Mouse (Mus musculus) testis, adult 2 months (tissue): ENCODE results near the gene Dxo. TPM values are rescaled to one million over a fixed set of nuclear protein-coding genes. Genes with fewer than 3 reads are reported as not detected.

Experiments used
- H3K27ac ChIP-seq: fragments of 200-500 bp; 2 replicates; pipeline ENCODE4 v1.5.1; 2012; ENCODE audit warnings: low read depth, low read length; ENCODE audit not compliant: control insufficient read depth, insufficient read depth
- H3K27me3 ChIP-seq: fragments of 200-500 bp; 2 replicates; pipeline ENCODE4 v1.6.1; 2012; ENCODE audit warnings: mild to moderate bottlenecking, low read length, moderate library complexity; ENCODE audit not compliant: control insufficient read depth, insufficient read depth
- H3K36me3 ChIP-seq: fragments of 200-500 bp; 2 replicates; pipeline ENCODE4 v1.6.1; 2012; ENCODE audit warnings: mild to moderate bottlenecking, low read length; ENCODE audit not compliant: control insufficient read depth, insufficient read depth
- H3K4me1 ChIP-seq: fragments of 200-500 bp; 2 replicates; pipeline ENCODE4 v1.6.1; 2012; ENCODE audit warnings: low read length; ENCODE audit not compliant: control insufficient read depth, insufficient read depth
- H3K4me3 ChIP-seq: fragments of 200-500 bp; 2 replicates; pipeline ENCODE4 v1.5.1; 2012; ENCODE audit warnings: low read depth, mild to moderate bottlenecking, low read length, moderate library complexity, mixed read lengths; ENCODE audit not compliant: control insufficient read depth
- CTCF ChIP-seq: fragments of 200-500 bp; IDR thresholded peaks from 2 replicates; pipeline ENCODE4 v1.5.1; 2012; ENCODE audit warnings: low read depth, mild to moderate bottlenecking, inconsistent platforms, low read length, moderate library complexity; ENCODE audit not compliant: control insufficient read depth, insufficient read depth, insufficient replicate concordance
- POLR2A ChIP-seq: fragments of 200-500 bp; IDR thresholded peaks from 2 replicates; pipeline ENCODE4 v1.6.1; 2012; ENCODE audit warnings: low read depth, mild to moderate bottlenecking, inconsistent platforms, low read length, moderate library complexity; ENCODE audit not compliant: control insufficient read depth
- polyA plus RNA-seq: library from polyadenylated mRNA; depleted of rRNA; stranded (reverse); fragments of >200 nt; gene quantifications from 2 replicates; pipeline ENCODE4 v1.2.3, GENCODE M21; 2012

Dxo gene
- polyA plus RNA-seq, 1 experiment, result 51.3 TPM

DNA sequence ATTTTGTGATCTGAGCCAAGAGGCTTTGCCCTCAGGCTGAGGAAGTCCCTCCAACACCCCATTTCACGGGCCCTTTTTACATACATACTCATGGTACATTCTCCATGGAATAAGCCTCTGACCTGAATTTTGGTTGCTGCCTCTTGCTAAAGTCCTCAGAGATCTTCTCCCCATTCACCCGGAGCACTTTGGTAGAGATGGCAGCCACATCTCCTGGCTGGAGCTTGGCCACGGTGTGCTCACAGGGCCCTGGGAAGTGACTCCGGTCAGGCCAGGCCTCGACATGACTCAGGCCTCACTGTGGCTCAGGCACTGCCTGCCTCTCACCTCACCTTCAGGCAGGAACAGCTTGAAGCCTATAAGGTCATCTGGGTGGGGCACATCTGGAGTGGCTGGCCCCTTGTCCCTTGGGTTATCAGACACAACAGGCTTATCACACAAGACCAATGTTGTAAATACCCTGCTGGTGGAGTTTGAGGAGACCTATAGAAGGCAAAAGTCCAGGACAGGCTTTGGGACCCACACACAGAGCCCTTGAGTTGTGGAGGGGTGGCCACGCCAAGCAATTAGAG is 4.0 kb downstream of the Dxo start:
- Histone ChIP-seq H3K4me1 (peaks cover 14% of the 10 kb centered on the region), H3K4me3 (no peak overlapping the region), H3K36me3 (no peaks in the 10 kb centered on the region), H3K27ac (no peak overlapping the region), H3K27me3 (no peaks in the 10 kb centered on the region)
- TF ChIP-seq CTCF (no peak), POLR2A (no peak)

DNA sequence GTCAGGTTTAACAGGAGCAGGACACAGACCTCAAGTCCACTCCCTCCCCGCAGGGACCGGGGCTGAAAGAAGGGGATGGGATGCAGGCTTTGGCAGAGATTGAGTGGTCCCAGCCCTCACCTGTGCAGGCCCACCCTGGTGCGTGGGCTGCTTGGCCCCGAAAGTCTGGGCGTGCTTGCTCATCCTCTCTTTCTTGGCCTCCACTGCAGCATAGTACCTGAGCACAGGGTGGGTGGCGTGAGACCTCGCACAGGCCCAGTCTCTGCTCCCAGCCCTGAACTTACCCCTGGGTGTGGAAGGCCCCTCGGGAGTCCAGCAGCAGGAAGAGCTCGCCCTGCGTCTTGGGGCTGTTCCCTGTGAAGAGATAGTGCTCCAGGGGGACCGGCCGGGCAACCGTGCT is 8.1 kb downstream of the Dxo start:
- Histone ChIP-seq H3K27ac (no peak overlapping the region), H3K4me1 (no peaks in the 10 kb centered on the region), H3K36me3 (peaks cover 2% of the 10 kb centered on the region; the same call in 1 of the 2 replicates), H3K4me3 (no peak overlapping the region), H3K27me3 (no peaks in the 10 kb centered on the region)
- no peak for TF ChIP-seq POLR2A
- no peak for TF ChIP-seq CTCF

GRCm38 (mm10) chr17:34847192-34847591 is 10.4 kb downstream of the Dxo start:
- H3K36me3 ChIP-seq, result peaks cover 2% of the 10 kb centered on the region; the same call in 1 of the 2 replicates
- TF ChIP-seq POLR2A (no peak), CTCF (no peak)

GRCm38 (mm10) chr17:34847615-34848014 is 10.8 kb downstream of the Dxo start:
- no peak overlapping the region for H3K27ac ChIP-seq
- TF ChIP-seq CTCF (no peak), POLR2A (no peak)
- peaks cover 3% of the 10 kb centered on the region for H3K4me1 ChIP-seq
- H3K36me3 ChIP-seq, result peaks cover 2% of the 10 kb centered on the region; the same call in 1 of the 2 replicates
- no peaks in the 10 kb centered on the region for H3K27me3 ChIP-seq
- H3K4me3 ChIP-seq, result no peak overlapping the region

More at GRCm38 (mm10) chr17:34847192-34847591, 10.4 kb downstream of the Dxo start:
- no peak overlapping the region for H3K4me3 ChIP-seq
- H3K27me3 ChIP-seq, result no peaks in the 10 kb centered on the region
- peaks cover 3% of the 10 kb centered on the region for H3K4me1 ChIP-seq
- no peak overlapping the region for H3K27ac ChIP-seq

GRCm38 (mm10) chr17:34849722-34850516 is 13.1 kb downstream of the Dxo start, which contains the start of the genes Skiv2l and Nelfe:
TSS of gene Skiv2l (minus strand) at chr17:34850210.
TSS of gene Nelfe (plus strand) at chr17:34850391.
- Histone ChIP-seq H3K27me3 (no peaks in the 10 kb centered on the region), H3K36me3 (peaks cover 2% of the 10 kb centered on the region; the same call in 1 of the 2 replicates), H3K4me3 (peak within 1 kb of the TSS; percentile 88), H3K27ac (peak within 1 kb of the TSS; percentile 85), H3K4me1 (peaks cover 3% of the 10 kb centered on the region)
- TF ChIP-seq CTCF, result no peak
- 0 out of 2 replicates have a peak, but pooled peaks have one; percentile 15 for TF ChIP-seq POLR2A

GRCm38 (mm10) chr17:34850517-34851125 is 13.8 kb downstream of the Dxo start:
- Histone ChIP-seq H3K27ac (peak overlapping the region; percentile 20; the same call in 1 of the 2 replicates), H3K4me1 (peaks cover 3% of the 10 kb centered on the region), H3K4me3 (peak overlapping the region; percentile 88), H3K36me3 (peaks cover 2% of the 10 kb centered on the region; the same call in 1 of the 2 replicates), H3K27me3 (no peaks in the 10 kb centered on the region)
- TF ChIP-seq POLR2A, result no peak
- no peak for TF ChIP-seq CTCF

GRCm38 (mm10) chr17:34853511-34853910 is 16.7 kb downstream of the Dxo start:
- Histone ChIP-seq H3K27me3 (no peaks in the 10 kb centered on the region), H3K36me3 (no peaks in the 10 kb centered on the region), H3K4me1 (peaks cover 3% of the 10 kb centered on the region), H3K4me3 (no peak overlapping the region), H3K27ac (no peak overlapping the region)
- TF ChIP-seq POLR2A (no peak), CTCF (no peak)
